Mouse (Mus musculus) kidney, adult 2 months (tissue): Measurements from ENCODE around the gene Qser1.

Experiments used
- CTCF ChIP-seq: fragments of 200-500 bp; conservative IDR thresholded peaks from 2 replicates; pipeline ENCODE4 v1.5.1; 2011; ENCODE audit warnings: low read depth, mild to moderate bottlenecking, control low read depth, low read length, moderate library complexity, mixed read lengths; ENCODE audit not compliant: insufficient read depth, insufficient read length
- POLR2A ChIP-seq: fragments of 200-500 bp; IDR thresholded peaks from one replicate; pipeline ENCODE4 v1.6.1; 2011; ENCODE audit warnings: low read depth, low read length, control low read depth

- TF ChIP-seq CTCF (no peak), POLR2A (no peak)
Observed at GRCm38 (mm10) chr2:104763134-104763703, 53.3 kb downstream of the Qser1 start.
